Mouse (Mus musculus): ENCODE results near the gene Tcf7l2.

DNA sequence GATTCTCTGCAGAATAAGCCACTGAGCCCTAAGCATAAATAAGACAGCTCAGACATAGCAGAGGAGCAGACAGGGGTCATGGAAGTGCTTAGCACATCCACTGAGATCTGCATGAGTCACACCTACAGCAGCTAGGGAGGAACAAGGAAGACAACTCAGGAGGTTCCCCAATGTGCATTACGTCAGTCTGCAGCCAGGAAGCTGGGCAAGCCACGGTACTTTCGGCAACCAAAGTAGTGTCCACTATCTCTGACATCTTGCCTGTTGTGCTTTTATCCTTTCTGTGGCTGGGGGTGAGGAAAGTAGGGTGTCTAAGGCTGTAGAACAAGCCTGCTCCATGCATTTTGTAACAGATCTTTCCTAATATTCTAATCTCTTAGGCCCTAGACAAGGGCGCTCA, 27.6 kb upstream of the Tcf7l2 start:
- TF ChIP-seq ZNF384 (IDR thresholded peaks at IDR 0.05; ENCODE audit: low read depth, low read length) = no peak
- no peak for TF ChIP-seq CHD2 (IDR thresholded peaks at IDR 0.05; ENCODE audit: low read depth, low read length)
- TF ChIP-seq HCFC1 (IDR thresholded peaks at IDR 0.05; ENCODE audit: borderline replicate concordance, insufficient read depth, low read length) = no peak
- TF ChIP-seq MAFK (IDR thresholded peaks at IDR 0.05; ENCODE audit: insufficient read depth, low read depth, low read length) = no peak
- no peak for TF ChIP-seq ZC3H11A (IDR thresholded peaks at IDR 0.05; ENCODE audit: borderline replicate concordance, low read depth, low read length)

Measured in ES-E14 (cell line).